Mouse (Mus musculus) kidney, postnatal 10 days (tissue): ENCODE results near the gene Unc79.
A peak's percentile ranks its signal among the peaks of the same experiment; 100 is the strongest.

ENCODE experiments used
- DNase-seq: peaks from one replicate; pipeline ENCODE4 v3.0.0; 2021; ENCODE audit warnings: mixed read lengths

The Unc79 gene

GRCm38 (mm10) chr12:103129395-103130248 lies 181.0 kb downstream of the Unc79 start:
- no peak for DNase-seq

DNA sequence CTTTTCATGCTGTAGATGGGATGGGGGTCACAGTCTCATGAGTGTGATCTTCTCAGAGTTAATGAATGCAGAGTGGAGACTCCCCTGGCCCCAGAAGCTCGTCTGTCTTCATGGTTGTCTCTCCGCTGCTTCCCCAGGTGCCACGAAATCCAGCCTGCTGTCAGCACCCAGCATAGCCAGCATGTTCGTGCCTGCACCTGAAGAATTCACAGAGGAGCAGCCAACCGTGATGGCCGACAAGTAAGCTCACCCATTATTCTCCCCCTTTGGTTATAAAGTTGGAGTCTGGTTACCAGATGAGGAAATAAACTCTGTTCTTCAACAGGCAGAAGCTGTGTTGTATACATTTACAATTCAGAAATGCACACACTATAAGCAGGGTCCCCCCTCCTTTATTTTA lies 182.8 kb downstream of the Unc79 start:
- DNase-seq = peak; percentile 12

DNA sequence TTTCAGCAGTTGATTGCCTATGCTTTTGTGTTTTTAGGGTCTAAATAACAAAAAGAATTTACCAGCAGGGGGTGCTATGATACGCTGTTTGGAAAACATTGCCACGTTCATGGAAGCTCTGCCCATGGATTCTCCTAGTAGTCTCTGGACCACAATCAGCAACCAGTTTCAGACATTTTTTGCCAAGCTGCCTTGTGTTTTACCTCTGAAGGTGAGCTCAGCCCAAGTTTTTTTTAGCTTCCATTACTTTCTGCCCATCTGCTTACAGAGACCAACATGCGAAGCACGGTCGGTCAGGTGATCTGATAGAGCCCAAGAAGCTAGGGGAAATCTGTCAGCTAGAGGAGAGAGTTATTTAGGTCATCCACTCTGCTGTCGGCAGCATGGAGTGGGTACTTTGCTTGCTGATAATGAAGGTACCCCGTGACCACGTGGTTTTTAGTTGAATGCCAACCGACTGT lies 193.9 kb downstream of the Unc79 start:
- DNase-seq = peak; percentile 47

GRCm38 (mm10) chr12:103143798-103144565 lies 195.3 kb downstream of the Unc79 start:
- peak; percentile 78 for DNase-seq

GRCm38 (mm10) chr12:103150247-103150646 lies 201.6 kb downstream of the Unc79 start:
- DNase-seq = no peak

DNA sequence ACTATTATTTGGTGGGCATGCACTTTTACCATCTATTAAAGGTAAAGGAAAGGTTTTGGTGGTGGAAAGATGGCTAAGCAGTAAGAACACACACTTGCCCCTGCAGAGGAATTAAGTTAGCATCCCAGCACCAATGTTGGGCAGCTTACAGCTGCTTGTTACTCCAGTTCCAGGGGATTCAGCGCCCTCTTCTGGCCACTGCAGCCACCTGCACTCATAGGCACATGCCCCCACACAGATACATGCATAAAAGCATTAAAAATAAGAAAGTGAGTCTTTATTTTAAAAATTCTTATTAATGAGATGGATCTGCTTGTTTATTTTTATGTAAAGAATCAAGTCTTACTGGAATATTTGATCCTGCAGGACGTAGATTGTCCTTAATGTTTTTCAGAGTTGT lies 206.3 kb downstream of the Unc79 start:
- no peak for DNase-seq

DNA sequence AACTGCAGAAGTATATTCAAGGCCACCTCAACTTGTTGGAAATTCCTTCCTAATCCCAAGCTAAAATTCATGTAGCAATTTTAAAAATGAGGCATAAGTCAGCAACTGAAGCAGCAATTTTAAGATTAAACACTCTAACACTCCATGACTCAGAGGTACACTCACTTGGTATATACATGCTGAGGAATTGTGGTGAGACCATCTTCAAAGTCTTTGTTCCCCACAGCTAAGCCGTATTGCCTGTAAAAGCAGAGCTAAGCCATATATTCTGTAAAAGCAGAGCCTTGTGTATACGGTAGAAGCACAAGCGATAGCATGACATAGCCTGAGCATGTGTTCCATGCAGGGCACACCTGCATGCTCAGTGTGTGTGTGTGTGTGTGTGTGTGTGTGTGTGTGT lies 206.7 kb downstream of the Unc79 start:
- DNase-seq = no peak

DNA sequence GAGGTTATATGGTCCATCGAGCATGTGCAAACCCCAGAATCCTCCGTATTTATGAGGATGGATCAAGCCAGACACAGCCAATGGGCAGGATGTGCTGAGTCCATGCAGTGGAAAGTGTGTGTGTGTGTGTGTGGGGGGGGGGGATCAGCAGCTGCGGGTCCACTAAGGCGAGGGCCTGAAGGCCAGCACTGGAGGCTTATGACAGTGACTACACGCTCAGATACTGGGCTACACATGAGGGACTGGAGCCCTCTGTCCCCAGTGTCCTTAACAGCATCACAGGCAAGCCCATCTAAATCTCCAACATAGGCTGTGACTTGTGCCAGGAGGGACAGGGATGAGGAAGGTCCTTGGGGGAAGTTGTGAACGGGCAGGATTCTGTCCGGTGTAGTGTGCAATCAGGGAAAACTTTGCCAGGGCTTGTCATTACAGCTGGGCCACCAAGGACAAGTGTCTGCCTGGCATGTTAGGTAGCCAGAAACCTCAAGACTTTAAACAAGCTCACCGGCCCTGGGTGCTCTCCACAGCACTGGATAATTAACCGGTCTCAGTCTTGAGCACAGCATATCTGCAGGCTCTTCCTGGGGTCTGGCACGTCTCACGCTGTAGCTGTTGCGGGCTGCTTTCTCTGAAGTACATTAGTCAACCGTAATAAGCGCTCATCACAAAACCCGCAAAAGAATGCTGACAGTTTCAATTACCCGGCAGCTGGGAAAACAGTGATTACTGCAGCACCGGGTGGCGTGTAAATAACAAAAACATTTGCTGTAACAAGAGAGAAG lies 208.7 kb downstream of the Unc79 start:
- DNase-seq = no peak

GRCm38 (mm10) chr12:103159016-103159415 lies 210.4 kb downstream of the Unc79 start:
- no peak for DNase-seq

DNA sequence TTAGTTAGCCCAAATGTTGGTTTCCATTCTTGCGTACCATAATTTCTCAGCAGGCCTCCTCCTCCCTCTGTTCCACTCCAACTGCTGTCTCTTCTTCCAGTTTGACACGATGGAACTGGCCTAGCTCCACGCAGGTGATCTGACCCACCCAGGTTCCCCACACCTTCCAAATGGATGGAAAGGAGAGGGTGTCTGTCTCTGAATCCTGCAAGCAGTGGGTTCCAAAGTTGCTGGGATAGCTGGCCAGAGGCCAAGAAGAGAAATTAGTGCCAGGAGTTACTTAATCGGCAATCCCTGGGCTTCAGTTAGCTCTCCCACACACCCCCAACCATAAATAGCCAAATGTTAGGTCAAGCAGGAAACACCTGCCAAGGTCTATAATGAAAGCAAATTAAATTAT lies 212.1 kb downstream of the Unc79 start:
- DNase-seq = no peak

GRCm38 (mm10) chr12:103163596-103163995 lies 214.9 kb downstream of the Unc79 start:
- DNase-seq = no peak

- no peak for DNase-seq
Measured at GRCm38 (mm10) chr12:103164101-103165030, 215.7 kb downstream of the Unc79 start.

- no peak for DNase-seq
Measured at GRCm38 (mm10) chr12:103168892-103169291, 220.2 kb downstream of the Unc79 start.

GRCm38 (mm10) chr12:103183057-103183456 lies 234.4 kb downstream of the Unc79 start:
- no peak for DNase-seq

GRCm38 (mm10) chr12:103187020-103187419 lies 238.4 kb downstream of the Unc79 start:
- no peak for DNase-seq

- no peak for DNase-seq
Measured at GRCm38 (mm10) chr12:103188223-103188622, 239.6 kb downstream of the Unc79 start.

DNA sequence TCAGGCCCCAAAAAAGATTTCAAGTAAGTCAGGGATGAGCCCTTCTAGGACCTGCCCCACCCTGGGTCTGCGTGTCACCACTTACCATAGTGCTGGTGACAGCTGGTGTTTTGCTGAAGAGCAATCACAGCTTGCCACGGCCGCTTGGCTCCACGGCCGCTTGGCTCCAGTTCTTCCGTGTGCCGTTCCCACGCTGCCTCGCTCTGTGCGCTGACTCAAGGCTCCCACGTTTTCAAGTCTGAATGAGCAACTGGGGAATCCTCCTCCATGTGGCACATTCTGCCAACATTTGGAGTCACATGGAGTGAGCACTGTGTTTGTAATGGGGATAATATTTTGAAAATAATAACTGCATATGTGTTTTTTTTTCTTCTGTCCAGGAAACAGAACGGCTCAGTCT lies 241.1 kb downstream of the Unc79 start:
- DNase-seq = no peak

DNA sequence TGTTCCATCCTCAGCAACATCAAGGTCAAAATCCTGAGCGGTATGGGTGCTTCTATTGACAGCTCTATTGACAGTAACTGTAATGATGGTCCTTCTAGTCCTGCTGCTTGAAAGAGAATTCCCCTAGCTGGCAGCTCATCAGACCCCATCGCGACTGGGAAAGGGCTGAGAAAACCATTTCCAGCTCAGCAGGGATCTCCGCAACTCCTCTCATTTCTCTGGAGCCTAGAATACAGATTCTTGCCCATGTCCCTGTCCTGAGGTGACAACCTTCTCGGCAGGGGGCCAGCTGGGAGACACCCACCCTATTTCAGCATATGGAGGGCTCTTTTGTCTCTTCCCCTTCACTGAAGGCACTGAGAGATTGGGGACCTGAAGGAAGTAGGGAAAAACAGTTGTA lies 244.3 kb downstream of the Unc79 start:
- DNase-seq = no peak

DNA sequence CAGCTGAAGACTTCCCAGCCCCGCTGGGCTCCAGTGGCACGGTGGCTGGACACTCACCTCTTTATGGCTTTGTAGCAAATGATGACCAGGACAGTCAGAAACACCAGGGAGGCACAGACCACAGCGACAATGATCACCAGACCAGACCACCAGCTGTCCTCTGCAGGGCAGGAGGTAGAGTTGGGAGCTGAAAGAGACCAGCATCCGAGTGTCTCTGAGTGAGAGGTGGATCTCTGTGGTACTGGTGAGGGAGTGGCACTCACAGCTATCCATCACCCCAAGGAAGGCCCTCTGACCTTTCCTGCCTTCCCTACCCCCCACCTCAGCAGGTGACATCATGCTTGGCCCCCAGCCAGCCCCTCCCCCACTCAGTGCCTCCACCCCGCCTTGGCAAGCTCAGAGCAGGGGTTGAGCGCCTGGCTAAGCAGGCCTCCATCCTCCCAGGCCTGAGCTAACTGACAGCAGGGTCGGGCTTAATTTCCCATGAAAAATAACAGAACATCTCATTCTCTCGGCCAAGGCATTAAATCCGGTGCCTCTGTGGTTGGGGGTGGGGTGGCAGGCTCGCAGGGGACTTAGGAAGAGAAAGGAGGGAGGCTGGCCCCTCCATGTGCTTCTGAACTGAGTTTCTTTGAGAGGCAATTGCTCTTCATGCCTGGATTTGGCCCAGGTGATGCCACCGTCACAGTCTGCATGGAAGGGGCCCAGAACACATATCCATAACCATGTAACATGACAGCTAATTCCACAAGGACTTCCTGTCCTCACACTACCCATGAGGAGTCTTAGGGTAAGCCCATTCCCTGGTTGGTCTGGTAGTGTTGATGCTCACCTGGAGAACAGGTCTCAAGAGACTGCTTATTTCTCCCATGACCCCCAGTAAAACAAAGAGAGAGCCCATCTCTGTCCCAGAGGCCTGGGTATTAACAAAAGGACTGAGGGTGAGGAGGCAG lies 254.2 kb downstream of the Unc79 start:
- peak; percentile 38 for DNase-seq

DNA sequence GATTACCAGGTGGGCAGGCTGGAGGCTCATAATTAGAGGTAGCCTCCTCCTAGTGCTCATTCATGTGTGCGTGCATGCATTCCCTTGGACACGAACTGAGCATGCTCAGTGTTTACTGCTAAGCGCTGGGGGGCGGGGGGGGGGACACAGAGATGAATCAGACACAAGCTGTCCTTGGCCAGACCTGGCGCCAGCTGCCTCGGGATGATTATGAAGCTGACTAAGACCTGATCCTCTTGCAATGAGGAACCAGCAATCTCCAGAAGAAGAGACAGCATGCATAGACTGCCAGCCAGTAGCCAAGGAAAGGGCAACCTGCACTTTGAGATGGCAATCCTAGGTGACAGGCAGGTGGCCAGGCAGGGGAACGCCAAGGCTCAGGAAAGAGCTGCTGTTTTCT lies 256.9 kb downstream of the Unc79 start:
- no peak for DNase-seq

DNA sequence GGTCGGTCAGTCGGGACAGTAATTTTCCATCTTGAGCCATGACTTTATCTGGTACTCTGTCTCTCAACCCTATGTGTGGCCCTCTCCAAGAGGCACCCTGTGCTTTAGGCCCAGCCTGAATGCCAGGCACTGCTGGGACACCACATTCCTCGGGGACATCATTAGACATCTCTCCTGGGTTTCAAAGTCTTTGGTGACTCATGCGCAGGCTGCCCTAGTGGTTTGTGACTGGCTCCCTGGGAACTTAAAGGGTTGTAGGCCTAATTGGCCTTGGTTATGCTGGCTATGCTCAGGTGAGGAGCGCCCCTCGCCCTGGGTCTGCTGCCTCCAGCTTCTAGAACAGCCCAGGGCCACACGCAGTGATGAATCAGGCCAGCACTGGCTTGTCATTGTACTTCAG lies 260.9 kb downstream of the Unc79 start:
- DNase-seq = no peak
